ENCODE assay signal across 8 mouse cellular contexts in the genomic region with DNA sequence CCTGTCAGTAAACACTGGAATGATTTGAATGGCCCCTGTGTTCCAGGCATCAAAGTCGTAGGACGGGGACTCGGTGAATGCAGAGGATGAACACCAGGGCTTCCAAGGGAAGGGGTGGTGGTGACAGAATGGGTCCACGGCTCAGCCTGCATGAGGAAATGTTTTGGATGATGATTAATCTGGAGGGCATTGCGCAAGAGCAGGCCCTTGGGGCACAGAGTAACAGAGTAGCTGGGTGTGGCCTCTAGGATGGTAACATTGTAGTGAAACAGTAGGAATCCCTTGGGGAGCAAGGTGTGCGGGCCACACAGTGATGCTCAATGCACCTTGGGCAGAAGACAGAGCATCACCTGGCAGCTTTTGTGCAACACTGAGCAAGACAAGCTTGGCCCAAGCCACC.
DNase-seq lines count a peak whose midpoint lies in the region; ATAC-seq lines count a peak whose summit lies in the region.

No protein-coding gene starts in this region.

- DNase-seq in layer of hippocampus, adult 11-12 months (ENCODE audit: low spot score), result peak; percentile 12
- DNase-seq in layer of hippocampus, postnatal 10 days (ENCODE audit: low spot score in 2 of 2), result no peak
- DNase-seq in brain, adult 2 months (ENCODE audit: low read depth, low spot score), result peak; percentile 10
- peak; percentile 37 for DNase-seq in lung, postnatal 10 days
- no peak for DNase-seq in thymus, postnatal 4 days
- no peak for DNase-seq in MN1 (ENCODE audit: low spot score)
- DNase-seq in thymus, postnatal 0 days (ENCODE audit: low spot score), result no peak

- H3K27ac ChIP-seq in kidney, embryonic 14.5 days (ENCODE audit: low read depth, low read length), result no peak overlapping the region

- H3K4me3 ChIP-seq in kidney, embryonic 14.5 days (ENCODE audit: low read length), result no peak overlapping the region

- ATAC-seq in kidney, embryonic 14.5 days (ENCODE audit: low FRiP score, low TSS enrichment), result 0 out of 2 replicates have a peak, but pooled peaks have one; percentile 40

- H3K9ac ChIP-seq in kidney, embryonic 14.5 days (ENCODE audit: low read depth, low read length), result no peak overlapping the region

- H3K4me2 ChIP-seq in kidney, embryonic 14.5 days (replicated peaks; ENCODE audit: low read depth, low read length), result no peak overlapping the region

- WGBS in kidney, embryonic 14.5 days, result 59% methylated on average over 6 of the region's 6 CpGs

- peaks cover 4% of the 10 kb centered on the region; the same call in 1 of the 2 replicates for H3K4me1 ChIP-seq in kidney, embryonic 14.5 days (ENCODE audit: control insufficient read depth, insufficient read depth, low read length)

- H3K36me3 ChIP-seq in kidney, embryonic 14.5 days (ENCODE audit: control insufficient read depth, insufficient read depth, low read length), result no peaks in the 10 kb centered on the region

- H3K9me3 ChIP-seq in kidney, embryonic 14.5 days (ENCODE audit: control insufficient read depth, low read length), result no peaks in the 10 kb centered on the region

- H3K27me3 ChIP-seq in kidney, embryonic 14.5 days (ENCODE audit: control insufficient read depth, insufficient read depth, low read length), result no peaks in the 10 kb centered on the region

Comparison
In these comparisons a context has a peak if more than half of its experiments do, and no peak if none do; other contexts are left out.
1. DNase-seq: peak in layer of hippocampus, adult 11-12 months (single experiment), brain, adult 2 months (single experiment) and lung, postnatal 10 days (single experiment); none in layer of hippocampus, postnatal 10 days (0 of 2), thymus, postnatal 4 days (single experiment), MN1 (single experiment) and thymus, postnatal 0 days (single experiment).